Mouse (Mus musculus): Measurements from ENCODE around the gene A930017K11Rik.

GRCm38 (mm10) chr17:25956201-25956600, 3.8 kb upstream of the A930017K11Rik start:
- TF ChIP-seq POLR2A (IDR thresholded peaks at IDR 0.05; ENCODE audit: borderline replicate concordance, extremely low read depth, insufficient read depth, insufficient read length, poor library complexity, severe bottlenecking) (no peak), CTCF (IDR thresholded peaks at IDR 0.05; ENCODE audit: borderline replicate concordance, extremely low read depth, insufficient read depth, insufficient read length) (no peak)
